Mouse (Mus musculus) forebrain, embryonic 10.5 days (tissue): ENCODE results near the gene Dnajb4. TPM values are rescaled to one million over a fixed set of nuclear protein-coding genes. Genes with fewer than 3 reads are reported as not detected.

ENCODE experiments used
- DNase-seq: peaks from one replicate; pipeline ENCODE4 v3.0.0-alpha.2; 2017; ENCODE audit warnings: low spot score; ENCODE audit errors: extremely low spot score
- H3K27ac ChIP-seq: fragments of 300-500 bp; sonication (generic); 2 replicates; pipeline ENCODE4 v1.5.1; 2016; ENCODE audit warnings: mild to moderate bottlenecking
- H3K27me3 ChIP-seq: fragments of 300-500 bp; sonication (generic); 2 replicates; pipeline ENCODE4 v1.6.1; 2016; ENCODE audit warnings: mild to moderate bottlenecking; ENCODE audit not compliant: poor library complexity, severe bottlenecking
- H3K36me3 ChIP-seq: fragments of 300-500 bp; sonication (generic); replicated peaks from 2 replicates; pipeline ENCODE4 v1.6.1; 2016; ENCODE audit warnings: mild to moderate bottlenecking, moderate library complexity
- H3K4me1 ChIP-seq: fragments of 300-500 bp; sonication (generic); 2 replicates; pipeline ENCODE4 v1.6.1; 2016
- H3K4me3 ChIP-seq: fragments of 300-500 bp; sonication (generic); 2 replicates; pipeline ENCODE4 v1.5.1; 2016; ENCODE audit warnings: mild to moderate bottlenecking, moderate library complexity
- H3K9me3 ChIP-seq: fragments of 300-500 bp; sonication (generic); 2 replicates; pipeline ENCODE4 v1.6.1; 2016; ENCODE audit warnings: mild to moderate bottlenecking, moderate library complexity
- WGBS: fragments of 180-500 bp; shearing (Covaris S2); methylation state at CpG from one replicate; pipeline ENCODE4 v1.1.7; 2016; 5-methylcytosine and 5-hydroxymethylcytosine counted together
- polyA plus RNA-seq: library from polyadenylated mRNA; unstranded; fragments of >200 nt; fragmentation: Nextera tagmentation; extraction: Ambion mirVana; gene quantifications from 2 replicates; pipeline ENCODE4 v1.2.1, GENCODE M21; 2016

The Dnajb4 gene
- polyA plus RNA-seq, 1 experiment from 2014 or later, result 16.2 TPM

DNA sequence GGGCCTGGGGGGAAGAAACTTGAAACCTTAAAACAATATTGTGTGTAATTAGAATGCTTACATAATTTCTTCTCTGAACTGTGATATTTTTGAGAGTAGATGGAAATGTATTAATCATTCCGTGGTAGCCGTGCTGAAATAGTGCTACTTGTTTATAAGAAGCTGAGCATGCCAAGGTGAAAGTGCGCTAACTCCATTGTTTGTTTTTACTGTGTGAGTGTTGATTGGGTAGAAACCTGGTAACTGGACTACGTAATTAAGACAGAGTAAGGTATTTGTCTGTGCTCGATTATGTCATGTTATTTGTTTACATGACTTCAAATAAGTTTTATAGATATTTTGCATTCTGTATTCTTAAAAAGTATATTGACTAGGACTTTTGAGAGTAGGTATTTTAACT lies 19.2 kb upstream of the Dnajb4 start:
- no peaks in the 10 kb centered on the region for H3K4me1 ChIP-seq
- H3K9me3 ChIP-seq, result no peaks in the 10 kb centered on the region
- 95% methylated on average over 5 of the region's 5 CpGs for WGBS
- H3K27me3 ChIP-seq, result no peaks in the 10 kb centered on the region
- no peak overlapping the region for H3K27ac ChIP-seq
- DNase-seq, result no peak
- H3K36me3 ChIP-seq, result peaks cover 100% of the 10 kb centered on the region
- no peak overlapping the region for H3K4me3 ChIP-seq

- H3K27me3 ChIP-seq, result no peaks in the 10 kb centered on the region
- DNase-seq, result no peak
- WGBS, result 94% methylated on average over 7 of the region's 7 CpGs
- no peak overlapping the region for H3K4me3 ChIP-seq
- no peaks in the 10 kb centered on the region for H3K9me3 ChIP-seq
- H3K4me1 ChIP-seq, result no peaks in the 10 kb centered on the region
- H3K36me3 ChIP-seq, result peaks cover 100% of the 10 kb centered on the region
- H3K27ac ChIP-seq, result no peak overlapping the region
Measured at GRCm38 (mm10) chr3:152228843-152229242, 18.7 kb upstream of the Dnajb4 start.

GRCm38 (mm10) chr3:152225906-152226305 lies 15.8 kb upstream of the Dnajb4 start:
- no peak for DNase-seq
- H3K4me3 ChIP-seq, result no peak overlapping the region
- 94% methylated on average over 7 of the region's 7 CpGs for WGBS
- H3K9me3 ChIP-seq, result no peaks in the 10 kb centered on the region
- H3K27me3 ChIP-seq, result no peaks in the 10 kb centered on the region
- peaks cover 100% of the 10 kb centered on the region for H3K36me3 ChIP-seq
- H3K4me1 ChIP-seq, result no peaks in the 10 kb centered on the region
- no peak overlapping the region for H3K27ac ChIP-seq

DNA sequence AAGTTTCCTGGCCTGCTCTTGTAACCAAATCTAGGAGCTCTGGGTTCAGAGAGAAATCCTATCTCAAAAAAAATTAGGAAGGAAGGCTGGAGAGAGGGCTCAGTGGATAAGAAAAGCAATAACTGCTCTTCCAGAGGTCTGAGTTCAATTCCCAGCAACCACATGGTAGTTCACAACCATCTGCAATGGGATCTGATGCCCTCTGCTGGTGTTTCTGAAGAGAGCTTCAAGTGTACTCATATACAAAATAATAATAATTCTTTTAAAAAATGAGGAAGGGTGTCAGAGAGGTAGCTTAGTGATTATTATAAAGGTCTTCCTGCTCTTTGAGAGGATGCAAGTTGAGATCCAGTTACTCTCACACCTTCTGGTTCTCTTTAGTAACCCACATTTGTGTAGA lies 14.8 kb upstream of the Dnajb4 start:
- no peak for DNase-seq
- peaks cover 100% of the 10 kb centered on the region for H3K36me3 ChIP-seq
- H3K27ac ChIP-seq, result no peak overlapping the region
- no peaks in the 10 kb centered on the region for H3K27me3 ChIP-seq
- no peaks in the 10 kb centered on the region for H3K9me3 ChIP-seq
- H3K4me1 ChIP-seq, result no peaks in the 10 kb centered on the region
- H3K4me3 ChIP-seq, result no peak overlapping the region

DNA sequence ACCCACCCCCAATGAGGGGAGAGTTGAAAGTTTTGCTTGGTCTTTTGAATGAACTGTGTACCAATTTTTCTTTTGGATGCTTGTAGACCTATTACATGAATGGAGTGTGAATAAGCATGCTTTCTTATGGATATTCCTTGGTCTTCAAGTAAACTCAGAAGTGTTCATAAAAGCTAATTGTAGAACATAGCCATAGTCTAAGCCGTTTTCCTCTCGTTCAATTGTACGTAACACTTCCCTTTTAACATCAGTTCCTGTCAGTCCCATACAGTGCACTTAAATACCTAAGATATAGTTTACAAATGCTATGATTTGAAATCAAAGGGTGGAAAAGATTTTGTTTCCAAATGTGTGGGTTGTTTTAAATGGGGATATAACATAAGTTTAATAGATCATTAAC lies 3.3 kb upstream of the Dnajb4 start:
- Histone ChIP-seq H3K4me3 (peak overlapping the region; percentile 99), H3K27me3 (no peaks in the 10 kb centered on the region), H3K36me3 (peaks cover 57% of the 10 kb centered on the region), H3K27ac (no peak overlapping the region), H3K9me3 (no peaks in the 10 kb centered on the region), H3K4me1 (peaks cover 39% of the 10 kb centered on the region)
- 78% methylated on average over 3 of the region's 3 CpGs for WGBS
- DNase-seq, result no peak

DNA sequence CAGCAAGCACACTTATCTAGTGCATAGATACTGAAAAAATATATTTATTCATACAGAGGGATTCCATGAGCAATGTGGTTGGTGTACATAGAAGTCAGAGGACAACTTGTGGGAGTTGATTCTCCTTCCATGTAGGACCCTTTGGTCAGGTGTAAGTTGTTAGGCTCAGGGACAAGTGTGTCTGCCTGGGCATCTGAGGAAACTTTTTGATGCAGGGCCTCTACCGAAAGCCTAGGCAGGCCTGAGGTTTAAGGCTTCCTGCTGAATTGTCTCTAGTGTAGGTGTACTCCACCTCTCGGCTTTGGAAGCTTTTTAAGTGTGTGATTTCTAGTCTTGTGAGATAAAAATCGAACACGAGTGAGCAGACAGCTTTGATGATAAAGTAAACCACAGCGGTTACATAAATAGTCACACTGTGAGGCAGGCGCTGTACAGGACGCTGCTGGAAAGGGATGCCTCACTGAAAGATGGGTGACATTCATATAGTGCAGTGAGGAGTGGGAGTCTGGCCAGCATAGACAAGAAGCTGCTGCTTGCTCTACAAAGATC lies 1.7 kb upstream of the Dnajb4 start:
- Histone ChIP-seq H3K36me3 (peaks cover 56% of the 10 kb centered on the region), H3K27ac (peak overlapping the region; percentile 100), H3K27me3 (no peaks in the 10 kb centered on the region), H3K4me1 (peaks cover 41% of the 10 kb centered on the region), H3K9me3 (no peaks in the 10 kb centered on the region), H3K4me3 (peak overlapping the region; percentile 99)
- WGBS, result 59% methylated on average over 7 of the region's 7 CpGs
- no peak for DNase-seq

GRCm38 (mm10) chr3:152210728-152211391 lies 758 bp upstream of the Dnajb4 start:
- peak overlapping the region; percentile 100 for H3K27ac ChIP-seq
- H3K9me3 ChIP-seq, result no peaks in the 10 kb centered on the region
- peaks cover 40% of the 10 kb centered on the region for H3K4me1 ChIP-seq
- DNase-seq, result peak; percentile 73
- H3K36me3 ChIP-seq, result peaks cover 50% of the 10 kb centered on the region
- peak overlapping the region; percentile 99 for H3K4me3 ChIP-seq
- no peaks in the 10 kb centered on the region for H3K27me3 ChIP-seq
- WGBS, result 1% methylated on average over 66 of the region's 68 CpGs

- H3K4me1 ChIP-seq, result peaks cover 34% of the 10 kb centered on the region
- DNase-seq, result no peak
- H3K27ac ChIP-seq, result peak overlapping the region; percentile 100
- 8% methylated on average over 25 of the region's 25 CpGs for WGBS
- H3K27me3 ChIP-seq, result no peaks in the 10 kb centered on the region
- peaks cover 35% of the 10 kb centered on the region for H3K36me3 ChIP-seq
- H3K9me3 ChIP-seq, result no peaks in the 10 kb centered on the region
- peak overlapping the region; percentile 99 for H3K4me3 ChIP-seq
Measured at GRCm38 (mm10) chr3:152209177-152209966, 730 bp downstream of the Dnajb4 start.

DNA sequence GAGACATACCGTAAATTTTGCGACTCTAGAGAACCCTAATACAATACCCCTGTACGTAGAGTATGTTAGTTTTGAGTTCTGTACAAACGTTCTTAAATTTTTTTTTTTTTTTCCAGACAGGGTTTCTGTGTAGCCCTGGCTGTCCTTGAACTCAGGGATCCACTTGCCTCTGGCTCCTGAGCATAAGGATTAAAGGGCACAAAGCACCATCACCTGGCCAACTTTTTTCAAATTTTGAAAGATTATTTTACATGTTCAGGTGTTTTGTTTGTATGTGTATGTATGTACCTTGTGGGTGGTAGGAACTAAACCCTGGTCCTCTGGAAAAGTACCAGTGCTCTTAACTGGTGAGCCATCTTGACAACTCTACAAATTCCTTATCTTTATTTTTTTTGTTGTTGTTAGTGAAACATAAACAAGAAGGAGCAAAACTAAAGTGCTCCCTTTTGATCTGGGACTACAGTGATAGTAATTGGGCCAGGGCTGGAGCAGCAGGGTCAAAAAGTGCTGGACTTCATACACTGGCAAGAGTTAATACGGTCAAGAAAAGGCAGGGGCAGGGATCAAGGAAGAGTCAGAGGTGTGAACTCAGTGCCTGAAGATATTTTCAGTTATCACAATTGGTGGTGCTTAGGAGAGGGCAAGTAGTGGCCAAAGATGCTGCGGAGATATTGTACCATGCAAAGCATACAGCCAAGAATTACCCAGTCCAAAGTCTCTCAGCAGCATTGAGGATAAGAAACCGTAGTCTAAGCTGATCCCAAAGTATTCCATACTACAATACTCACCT lies 1.8 kb downstream of the Dnajb4 start:
- Histone ChIP-seq H3K27me3 (no peaks in the 10 kb centered on the region), H3K4me3 (peak overlapping the region; percentile 99), H3K4me1 (peaks cover 28% of the 10 kb centered on the region), H3K36me3 (peaks cover 33% of the 10 kb centered on the region), H3K27ac (peak overlapping the region; percentile 100; the same call in 1 of the 2 replicates), H3K9me3 (no peaks in the 10 kb centered on the region)
- WGBS, result 92% methylated on average over 7 of the region's 7 CpGs
- DNase-seq, result no peak

DNA sequence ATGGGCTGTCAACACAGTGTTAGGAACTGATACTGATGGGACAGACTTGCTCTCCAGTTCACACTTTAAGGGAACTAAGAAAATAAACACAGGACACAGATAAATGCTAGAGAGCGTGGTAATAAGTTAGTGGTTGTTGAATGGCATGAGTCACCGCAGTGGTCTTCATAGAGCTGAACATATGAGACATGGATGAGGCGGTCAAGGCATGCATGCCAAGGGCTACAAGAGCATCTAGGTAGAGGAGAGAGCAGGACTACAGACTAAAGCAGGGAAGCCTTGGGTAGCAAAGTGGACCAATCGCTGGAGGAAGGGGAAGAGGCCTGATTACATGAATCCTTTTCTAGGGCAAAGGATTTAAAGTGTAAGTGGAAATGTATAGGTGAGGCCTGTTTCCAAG lies 2.9 kb downstream of the Dnajb4 start:
- no peaks in the 10 kb centered on the region for H3K9me3 ChIP-seq
- H3K36me3 ChIP-seq, result peaks cover 25% of the 10 kb centered on the region
- no peak for DNase-seq
- H3K27me3 ChIP-seq, result no peaks in the 10 kb centered on the region
- no peak overlapping the region for H3K4me3 ChIP-seq
- no peak overlapping the region for H3K27ac ChIP-seq
- H3K4me1 ChIP-seq, result peaks cover 16% of the 10 kb centered on the region
- WGBS, result 95% methylated on average over 4 of the region's 4 CpGs

GRCm38 (mm10) chr3:152204577-152204976 lies 5.5 kb downstream of the Dnajb4 start:
- 89% methylated on average over 3 of the region's 3 CpGs for WGBS
- no peak overlapping the region for H3K4me3 ChIP-seq
- no peaks in the 10 kb centered on the region for H3K27me3 ChIP-seq
- no peaks in the 10 kb centered on the region for H3K9me3 ChIP-seq
- H3K27ac ChIP-seq, result no peak overlapping the region
- no peak for DNase-seq
- peaks cover 10% of the 10 kb centered on the region for H3K4me1 ChIP-seq
- peaks cover 20% of the 10 kb centered on the region for H3K36me3 ChIP-seq

DNA sequence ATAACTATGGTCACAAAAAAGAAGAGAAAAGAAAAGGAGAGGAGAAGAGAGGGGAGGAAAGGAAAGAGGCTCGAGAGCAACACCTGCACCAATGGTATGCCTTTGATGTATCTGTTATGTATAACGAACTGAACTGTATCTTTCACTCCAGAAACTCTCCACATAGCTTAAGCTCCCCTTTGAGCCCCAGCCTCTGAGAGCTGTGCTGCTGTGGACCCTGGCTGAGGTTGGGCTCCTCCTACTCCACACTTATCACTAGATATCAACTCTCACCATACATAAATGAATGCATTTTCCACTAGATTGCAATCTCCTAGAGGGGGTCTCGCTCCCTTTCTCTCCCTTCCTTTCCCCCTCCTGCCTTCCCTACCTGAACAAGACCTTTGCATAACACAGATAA lies 6.1 kb downstream of the Dnajb4 start:
- Histone ChIP-seq H3K4me1 (peaks cover 7% of the 10 kb centered on the region), H3K36me3 (peaks cover 20% of the 10 kb centered on the region), H3K9me3 (no peaks in the 10 kb centered on the region), H3K27me3 (no peaks in the 10 kb centered on the region), H3K27ac (no peak overlapping the region), H3K4me3 (no peak overlapping the region)
- DNase-seq, result no peak
- WGBS, result 62% methylated on average over 3 of the region's 3 CpGs
